Mouse (Mus musculus) lung, embryonic 16.5 days (tissue): ENCODE results near the gene Arglu1. TPM values are rescaled to one million over a fixed set of nuclear protein-coding genes. Genes with fewer than 3 reads are reported as not detected.
A peak's percentile ranks its signal among the peaks of the same experiment; 100 is the strongest.

ENCODE experiments used
- ATAC-seq: fragments of 200-750 bp; cut with Nextera tagmentation; 2 replicates; pipeline ENCODE4 v1.8.0; 2017; ENCODE audit warnings: low read depth, mild to moderate bottlenecking, moderate library complexity
- H3K27ac ChIP-seq: fragments of 300-500 bp; sonication (generic); 2 replicates; pipeline ENCODE4 v1.5.1; 2014; ENCODE audit warnings: mild to moderate bottlenecking, control low read depth, low read length
- H3K27me3 ChIP-seq: fragments of 300-500 bp; sonication (generic); 2 replicates; pipeline ENCODE4 v1.6.1; 2014; ENCODE audit warnings: low read depth, low read length, mixed read lengths; ENCODE audit not compliant: control insufficient read depth, insufficient read depth
- H3K36me3 ChIP-seq: fragments of 300-500 bp; sonication (generic); 2 replicates; pipeline ENCODE4 v1.6.1; 2014; ENCODE audit warnings: low read length; ENCODE audit not compliant: control insufficient read depth, insufficient read depth
- H3K4me1 ChIP-seq: fragments of 300-500 bp; sonication (generic); replicated peaks from 2 replicates; pipeline ENCODE4 v1.6.1; 2014; ENCODE audit warnings: low read length, mixed read lengths; ENCODE audit not compliant: control insufficient read depth, insufficient read depth
- H3K4me2 ChIP-seq: fragments of 300-500 bp; sonication (generic); 2 replicates; pipeline ENCODE4 v1.6.1; 2014; ENCODE audit warnings: low read depth, low read length, control low read depth
- H3K4me3 ChIP-seq: fragments of 300-500 bp; sonication (generic); 2 replicates; pipeline ENCODE4 v1.5.1; 2014; ENCODE audit warnings: mild to moderate bottlenecking, low read length, control low read depth
- H3K9ac ChIP-seq: fragments of 300-500 bp; sonication (generic); 2 replicates; pipeline ENCODE4 v1.6.1; 2014; ENCODE audit warnings: low read length, control low read depth
- H3K9me3 ChIP-seq: fragments of 300-500 bp; sonication (generic); 2 replicates; pipeline ENCODE4 v1.6.1; 2016; ENCODE audit warnings: low read length; ENCODE audit not compliant: control insufficient read depth
- WGBS: fragments of 180-500 bp; shearing (Covaris S2); extraction: QIAGEN DNeasy Blood & Tissue Kit; methylation state at CpG from one replicate; pipeline ENCODE4 v1.1.7; 2014; 5-methylcytosine and 5-hydroxymethylcytosine counted together
- polyA plus RNA-seq: library from polyadenylated mRNA; unstranded; fragments of >200 nt; fragmentation: Nextera tagmentation; extraction: Ambion mirVana; gene quantifications from 2 replicates; pipeline ENCODE4 v1.2.1, GENCODE M21; 2015

Gene Arglu1
- polyA plus RNA-seq, 1 experiment from 2014 or later: 120 TPM

DNA sequence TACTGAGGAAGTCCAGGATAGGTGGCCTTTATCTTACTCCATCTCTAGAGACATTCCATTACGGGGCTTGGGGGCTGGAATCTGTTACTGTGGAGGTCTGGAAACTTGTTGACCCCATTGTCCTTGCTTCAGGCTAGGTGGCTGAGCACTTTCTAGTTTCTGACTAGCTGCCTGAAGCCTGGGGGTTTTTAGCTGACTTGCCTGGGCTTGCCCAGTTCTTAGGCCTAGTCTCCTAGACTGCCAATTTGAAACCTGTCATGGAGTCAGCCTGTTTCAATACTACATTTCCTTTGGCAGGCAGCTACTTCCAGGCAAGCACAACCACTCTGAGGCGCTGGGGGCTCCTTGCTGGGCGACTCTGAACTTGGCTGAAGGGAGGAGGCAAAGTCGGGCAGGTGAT lies 9.9 kb upstream of the Arglu1 start:
- no peak for ATAC-seq
- Histone ChIP-seq H3K9me3 (no peaks in the 10 kb centered on the region), H3K4me1 (no peaks in the 10 kb centered on the region), H3K4me3 (no peak overlapping the region), H3K27ac (no peak overlapping the region), H3K9ac (no peak overlapping the region), H3K4me2 (no peak overlapping the region), H3K36me3 (no peaks in the 10 kb centered on the region), H3K27me3 (no peaks in the 10 kb centered on the region)
- WGBS: 74% methylated on average over 4 of the region's 4 CpGs

DNA sequence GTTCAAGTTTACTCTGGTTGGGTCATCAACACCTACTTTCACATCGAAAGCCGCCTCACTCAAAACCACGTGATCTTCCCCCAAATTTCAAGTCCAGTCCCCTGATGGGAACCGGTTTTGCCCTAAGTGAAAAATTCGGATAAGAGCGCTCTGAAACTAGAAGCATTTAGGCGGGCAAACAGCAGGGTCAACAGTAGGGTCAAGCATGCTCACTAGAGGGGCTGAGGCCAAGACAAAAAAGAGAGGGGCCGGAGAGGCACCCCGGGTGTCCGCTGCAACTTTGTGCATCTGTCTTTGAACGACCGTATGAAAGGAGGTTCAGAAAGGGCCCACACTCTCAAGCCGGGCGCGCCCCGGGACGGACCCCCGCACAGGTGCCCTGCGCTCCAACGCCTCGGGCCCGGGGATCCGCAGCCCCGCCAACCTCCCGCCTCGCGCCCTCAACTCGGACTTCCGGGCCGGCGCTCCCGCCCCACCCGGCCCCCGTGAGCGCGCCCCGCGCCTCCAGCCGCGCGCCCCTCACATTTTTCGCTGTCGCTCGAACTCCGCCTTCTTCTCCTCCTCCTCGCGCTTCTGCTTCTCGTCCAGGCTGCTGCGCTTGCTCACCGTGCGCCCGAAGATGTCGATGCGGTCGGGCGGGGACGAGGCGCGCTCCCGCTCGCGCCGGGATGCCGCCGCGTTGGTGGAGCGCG lies 721 bp downstream of the Arglu1 start:
- Histone ChIP-seq H3K36me3 (no peaks in the 10 kb centered on the region), H3K9me3 (no peaks in the 10 kb centered on the region), H3K27me3 (no peaks in the 10 kb centered on the region), H3K27ac (peak overlapping the region; percentile 94), H3K9ac (peak overlapping the region; percentile 99), H3K4me2 (peak overlapping the region; percentile 72), H3K4me3 (peak overlapping the region; percentile 87), H3K4me1 (peaks cover 35% of the 10 kb centered on the region)
- peak; percentile 74 for ATAC-seq
- WGBS: under 1% methylated on average over 66 of the region's 68 CpGs

DNA sequence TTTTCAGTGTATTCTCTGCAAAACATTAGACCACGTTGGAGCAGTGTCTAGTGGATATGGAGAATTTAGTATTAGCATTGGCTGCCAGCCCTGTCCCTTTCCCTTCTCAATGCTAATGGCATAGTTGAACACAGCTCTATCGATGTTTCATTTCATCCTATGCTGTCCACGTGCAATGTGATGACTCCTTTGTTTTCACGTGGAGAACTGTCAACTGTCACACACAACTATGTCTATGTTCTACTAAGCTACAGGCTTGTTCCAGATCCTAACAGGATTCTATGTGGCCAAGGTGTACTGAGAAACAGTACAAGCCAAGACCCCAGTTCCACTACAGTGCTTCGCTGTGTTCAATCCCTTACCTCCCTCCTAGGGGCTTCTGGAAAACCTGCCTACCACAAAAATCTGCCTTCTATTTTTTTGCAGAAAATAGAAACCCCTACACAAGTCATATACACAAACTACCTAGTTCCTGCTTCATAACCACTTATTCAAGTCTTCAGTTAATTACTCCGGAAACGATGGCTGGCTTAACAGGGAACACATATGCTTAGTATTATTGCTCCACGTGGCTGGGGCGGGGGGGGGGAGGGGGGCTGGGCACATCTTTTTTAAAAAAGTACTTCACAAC lies 1.4 kb downstream of the Arglu1 start:
- peak overlapping the region; percentile 72 for H3K4me2 ChIP-seq
- no peaks in the 10 kb centered on the region for H3K9me3 ChIP-seq
- peak overlapping the region; percentile 87 for H3K4me3 ChIP-seq
- no peaks in the 10 kb centered on the region for H3K36me3 ChIP-seq
- no peaks in the 10 kb centered on the region for H3K27me3 ChIP-seq
- peak overlapping the region; percentile 99 for H3K9ac ChIP-seq
- ATAC-seq: no peak
- 3% methylated on average over 9 of the region's 9 CpGs for WGBS
- H3K27ac ChIP-seq: no peak overlapping the region
- H3K4me1 ChIP-seq: peaks cover 35% of the 10 kb centered on the region

DNA sequence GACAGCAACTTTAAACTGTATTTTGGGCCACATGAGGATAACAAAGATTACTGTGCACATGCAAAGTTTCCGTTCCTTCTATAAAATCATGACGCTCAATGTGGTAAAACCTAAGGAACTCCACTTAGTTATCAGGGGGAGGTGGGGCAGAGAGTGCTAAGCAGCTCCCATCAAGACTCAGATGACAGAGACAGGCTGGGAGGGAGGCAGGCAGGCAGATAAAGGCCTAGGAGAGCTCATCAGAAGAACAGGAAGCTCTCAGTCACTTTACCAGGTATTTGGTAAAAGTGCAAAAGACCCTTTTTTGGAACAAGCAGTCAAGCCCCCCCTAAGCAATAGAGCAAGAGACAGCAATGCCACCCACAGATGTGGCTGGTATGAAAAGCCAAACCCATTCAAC lies 4.8 kb downstream of the Arglu1 start:
- no peaks in the 10 kb centered on the region for H3K27me3 ChIP-seq
- H3K4me1 ChIP-seq: peaks cover 33% of the 10 kb centered on the region
- no peak overlapping the region for H3K4me3 ChIP-seq
- H3K9me3 ChIP-seq: no peaks in the 10 kb centered on the region
- WGBS: 69% methylated on average over 2 of the region's 2 CpGs
- no peak for ATAC-seq
- peaks cover 13% of the 10 kb centered on the region for H3K36me3 ChIP-seq
- H3K27ac ChIP-seq: no peak overlapping the region; the same call in 1 of the 2 replicates
- no peak overlapping the region for H3K9ac ChIP-seq
- H3K4me2 ChIP-seq: no peak overlapping the region

DNA sequence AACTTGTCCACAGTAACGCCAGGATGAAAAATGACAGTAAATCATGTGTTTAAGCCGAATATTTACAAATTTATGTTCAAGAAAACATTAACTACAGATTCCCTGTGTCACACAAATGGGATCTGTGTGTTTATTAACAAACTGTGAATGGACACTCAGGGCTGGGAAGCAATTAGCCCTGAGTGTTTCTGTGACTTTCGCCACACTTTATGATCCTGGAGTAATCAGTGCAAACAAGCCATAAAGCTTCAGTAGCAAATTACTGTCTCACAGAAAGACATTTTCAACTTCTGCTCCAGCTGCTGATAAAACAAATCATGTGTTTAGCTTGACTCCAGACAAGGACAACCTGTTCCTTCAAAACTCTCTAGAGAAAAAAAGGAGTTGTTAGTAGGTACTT lies 7.6 kb downstream of the Arglu1 start:
- no peaks in the 10 kb centered on the region for H3K27me3 ChIP-seq
- no peak for ATAC-seq
- no peaks in the 10 kb centered on the region for H3K9me3 ChIP-seq
- WGBS: 75% methylated on average over 3 of the region's 3 CpGs
- H3K4me3 ChIP-seq: no peak overlapping the region
- H3K27ac ChIP-seq: no peak overlapping the region
- no peak overlapping the region for H3K4me2 ChIP-seq
- H3K36me3 ChIP-seq: peaks cover 31% of the 10 kb centered on the region
- peaks cover 20% of the 10 kb centered on the region for H3K4me1 ChIP-seq
- no peak overlapping the region for H3K9ac ChIP-seq

DNA sequence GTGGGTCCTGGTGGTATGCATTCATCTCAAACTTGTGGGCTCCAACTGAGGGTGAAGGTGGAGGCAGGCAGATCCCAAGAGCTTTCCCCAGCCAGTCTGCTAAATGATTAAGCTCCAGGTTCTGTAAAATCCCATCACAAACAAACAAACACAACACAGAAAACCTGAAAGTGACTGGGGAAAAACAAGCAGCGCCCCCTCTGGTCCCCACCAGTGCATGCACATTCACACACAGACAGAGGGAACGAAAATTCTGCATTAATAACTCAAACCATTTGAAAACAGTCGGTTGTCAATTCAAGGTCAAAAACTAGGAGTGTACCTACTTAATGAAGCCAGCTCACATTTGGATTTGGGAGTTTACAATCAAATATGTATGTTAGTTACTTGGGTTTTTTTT lies 12.1 kb downstream of the Arglu1 start:
- ATAC-seq: no peak
- no peaks in the 10 kb centered on the region for H3K27me3 ChIP-seq
- H3K4me1 ChIP-seq: no peaks in the 10 kb centered on the region
- H3K4me3 ChIP-seq: no peak overlapping the region
- H3K27ac ChIP-seq: no peak overlapping the region
- no peak overlapping the region for H3K4me2 ChIP-seq
- peaks cover 35% of the 10 kb centered on the region for H3K36me3 ChIP-seq
- 81% methylated on average over 3 of the region's 3 CpGs for WGBS
- no peaks in the 10 kb centered on the region for H3K9me3 ChIP-seq
- no peak overlapping the region for H3K9ac ChIP-seq

DNA sequence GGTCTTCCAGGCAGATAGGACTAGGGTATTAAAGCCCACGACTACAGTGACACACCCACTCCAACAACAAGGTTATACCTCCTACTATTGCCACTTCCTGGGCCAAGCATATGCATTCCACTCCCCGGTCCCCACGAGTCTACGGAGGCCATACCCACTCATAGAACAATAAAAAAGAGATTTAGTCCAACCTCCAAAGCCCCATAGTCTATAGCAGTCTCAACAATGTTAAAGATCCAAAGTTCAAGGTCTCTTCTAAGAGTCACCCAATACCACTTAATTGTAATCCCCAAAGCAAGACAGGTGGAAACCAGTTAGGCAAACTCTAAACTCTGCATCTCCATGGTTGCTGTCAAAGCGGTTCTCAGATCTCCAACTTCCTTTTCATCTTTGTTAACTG lies 15.5 kb downstream of the Arglu1 start:
- no peak overlapping the region for H3K4me2 ChIP-seq
- H3K9me3 ChIP-seq: no peaks in the 10 kb centered on the region
- H3K4me1 ChIP-seq: no peaks in the 10 kb centered on the region
- no peaks in the 10 kb centered on the region for H3K27me3 ChIP-seq
- 75% methylated on average over 5 of the region's 5 CpGs for WGBS
- ATAC-seq: no peak
- peaks cover 19% of the 10 kb centered on the region for H3K36me3 ChIP-seq
- H3K27ac ChIP-seq: no peak overlapping the region
- no peak overlapping the region for H3K9ac ChIP-seq
- no peak overlapping the region for H3K4me3 ChIP-seq

DNA sequence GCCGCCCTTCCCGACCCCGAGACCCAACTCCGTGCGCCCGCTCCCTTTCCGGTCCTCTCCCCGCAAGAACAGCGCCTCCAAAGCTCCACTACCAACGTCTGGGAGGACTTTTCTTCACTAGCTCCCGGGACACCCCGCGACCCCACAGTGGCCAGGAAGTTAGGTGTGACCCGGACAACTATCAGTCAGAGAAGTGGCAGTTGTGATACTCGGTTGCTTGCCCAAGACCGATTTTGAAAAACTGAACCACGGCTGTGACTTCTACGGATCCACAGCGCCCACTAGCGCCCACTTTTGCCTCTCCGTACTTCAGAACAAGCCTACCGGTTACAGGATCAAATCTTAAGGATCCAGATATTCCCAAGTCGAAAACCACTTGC lies 28.6 kb downstream of the Arglu1 start:
- H3K9me3 ChIP-seq: no peaks in the 10 kb centered on the region
- peak overlapping the region; percentile 83 for H3K9ac ChIP-seq
- peaks cover 9% of the 10 kb centered on the region for H3K36me3 ChIP-seq
- peak overlapping the region; percentile 95 for H3K4me3 ChIP-seq
- peak overlapping the region; percentile 97 for H3K4me2 ChIP-seq
- H3K27ac ChIP-seq: peak overlapping the region; percentile 96
- H3K4me1 ChIP-seq: peaks cover 19% of the 10 kb centered on the region; the same call in 1 of the 2 replicates
- peak; percentile 27 for ATAC-seq
- under 1% methylated on average over 23 of the region's 23 CpGs for WGBS
- H3K27me3 ChIP-seq: no peaks in the 10 kb centered on the region

DNA sequence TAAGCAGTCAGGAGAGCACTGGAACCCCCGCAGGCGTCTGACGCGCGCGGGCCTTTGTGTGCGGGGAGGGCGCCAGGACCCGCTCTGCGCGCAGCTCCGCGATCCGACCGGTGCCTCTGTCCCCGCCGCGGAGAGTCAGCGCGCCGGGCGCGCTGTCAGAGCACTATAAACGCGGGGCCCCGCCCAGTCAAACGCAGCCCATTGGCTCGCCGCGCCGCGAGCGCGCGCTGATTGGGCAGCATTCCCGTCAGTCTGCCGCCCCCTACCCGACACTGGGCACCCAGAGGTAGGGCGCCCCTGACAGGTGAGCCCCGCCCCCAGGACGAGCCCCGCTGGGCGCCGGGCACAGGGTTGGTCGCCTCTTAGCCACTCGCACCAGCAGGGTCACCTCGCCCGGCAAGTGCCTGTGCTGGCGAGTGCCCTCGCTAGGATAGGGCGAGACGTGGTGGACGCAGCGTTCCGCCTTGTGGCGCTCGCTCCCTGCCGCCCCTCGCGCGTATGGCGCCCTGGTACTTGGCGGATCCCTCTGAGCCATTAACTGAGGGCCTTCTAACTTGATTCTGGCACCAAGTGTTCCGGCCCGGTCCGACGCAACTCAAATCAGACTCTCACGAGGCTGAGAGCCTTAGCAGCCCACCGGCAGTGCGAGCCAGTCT lies 29.1 kb downstream of the Arglu1 start, which contains the start of gene Efnb2:
TSS of gene Efnb2 (minus strand) at position 140 of the 656 bp plus-strand sequence.
- H3K36me3 ChIP-seq: peaks cover 6% of the 10 kb centered on the region
- ATAC-seq: peak; percentile 92
- no peaks in the 10 kb centered on the region for H3K27me3 ChIP-seq
- peak within 1 kb of the TSS; percentile 95 for H3K4me3 ChIP-seq
- WGBS: 0% methylated on average over 60 of the region's 70 CpGs
- peak within 1 kb of the TSS; percentile 97 for H3K4me2 ChIP-seq
- peaks cover 22% of the 10 kb centered on the region; the same call in 1 of the 2 replicates for H3K4me1 ChIP-seq
- H3K27ac ChIP-seq: peak within 1 kb of the TSS; percentile 96
- H3K9ac ChIP-seq: peak within 1 kb of the TSS; percentile 95
- no peaks in the 10 kb centered on the region for H3K9me3 ChIP-seq
